Mouse (Mus musculus) lung, postnatal 14 days (tissue): ENCODE data around the gene Vmn2r111.
"Not testable (repeated sequence)": the region's sequence is repeated elsewhere in the genome, so short reads cannot be mapped to it uniquely, and the experiment has no call there.

ENCODE experiments used
- DNase-seq: peaks from one replicate; pipeline ENCODE4 v3.0.0; 2021

The Vmn2r111 gene

DNA sequence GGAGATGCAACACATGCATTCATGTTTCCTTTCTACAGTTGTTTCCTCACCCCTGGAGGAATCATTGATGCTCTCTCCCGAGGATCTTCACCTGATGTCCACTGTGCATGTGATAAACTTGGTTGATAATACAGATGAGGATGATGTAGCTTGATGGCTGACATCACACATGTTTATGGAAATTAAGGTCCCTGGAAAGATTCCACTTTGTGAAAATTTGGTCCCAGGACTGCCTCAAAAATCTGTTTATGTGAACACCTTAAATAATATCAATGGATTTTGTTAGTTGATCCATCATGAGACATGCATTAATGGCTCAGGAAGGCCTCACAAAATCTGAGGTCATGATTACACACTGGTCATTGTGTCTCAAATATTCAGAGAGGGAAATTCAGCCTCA, at the start of gene Vmn2r111:
TSS of gene Vmn2r111 (minus strand) at position 101 of the 400 bp plus-strand sequence.
- not testable (repeated sequence) for DNase-seq

- DNase-seq: not testable (repeated sequence)
Observed at GRCm38 (mm10) chr17:22600651-22601050, 27.4 kb upstream of the Vmn2r111 start, which contains the start of gene Vmn2r112. Gene Vmn2r112 (plus strand): TSS chr17:22600951.

- not testable (repeated sequence) for DNase-seq
Observed at GRCm38 (mm10) chr17:22520467-22520866, 52.8 kb downstream of the Vmn2r111 start.

- not testable (repeated sequence) for DNase-seq
Observed at GRCm38 (mm10) chr17:22520037-22520436, 53.2 kb downstream of the Vmn2r111 start.

DNA sequence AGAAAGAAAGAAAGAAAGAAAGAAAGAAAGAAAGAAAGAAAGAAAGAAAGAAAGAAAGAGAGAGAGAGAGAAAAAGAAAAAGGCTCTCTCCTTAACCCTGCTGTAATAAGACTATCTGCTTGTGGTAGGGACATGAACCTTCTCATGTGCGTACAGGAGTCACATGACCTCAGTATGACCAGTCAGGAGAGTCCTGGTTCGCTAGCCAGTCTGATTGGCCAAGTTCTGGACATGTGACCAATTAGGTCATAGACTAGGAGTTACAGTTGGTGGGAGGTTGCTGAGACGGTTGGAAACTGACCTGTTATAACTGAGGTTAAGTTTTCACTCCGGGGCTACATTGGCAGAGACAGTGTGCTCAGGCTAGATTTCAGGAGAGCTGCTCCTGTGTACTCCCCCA, 76.2 kb downstream of the Vmn2r111 start:
- no peak for DNase-seq
